In genomic region chr9:63138481-63138967, GRCm38 (mm10) we compare ENCODE assay signal across 9 mouse cellular contexts. TPM values are rescaled to one million over a fixed set of nuclear protein-coding genes. Genes with fewer than 3 reads are reported as not detected.
DNase-seq lines count a peak whose midpoint lies in the region; ATAC-seq and TF ChIP-seq lines count a peak whose summit lies in the region.
"Had no signal": no experiment of that assay in that cellular context is flagged by ENCODE, and none has a peak within 500 bp of the region (broad histone marks: within the 10 kb centered on the region; RNA-seq: fewer than 3 reads in every experiment).

No protein-coding gene starts in this region.

- peak overlapping the region; percentile 17; the same call in 1 of the 2 replicates for H3K4me2 ChIP-seq in lung, postnatal 0 days (replicated peaks; ENCODE audit: low read depth, low read length)
- H3K4me2 ChIP-seq in forebrain, embryonic 12.5 days = peak overlapping the region; percentile 44
- H3K4me2 ChIP-seq in limb, embryonic 11.5 days (ENCODE audit: low read depth, severe bottlenecking) = peak overlapping the region; percentile 45

- 0 out of 2 replicates have a peak overlapping the region, but pooled peaks have one; percentile 5 for H3K4me3 ChIP-seq in lung, postnatal 0 days (ENCODE audit: low read depth, low read length)
- H3K4me3 ChIP-seq in forebrain, embryonic 12.5 days (replicated peaks) = peak overlapping the region; percentile 27
- H3K4me3 ChIP-seq in limb, embryonic 11.5 days (ENCODE audit: low read depth, low read length) = peak overlapping the region; percentile 16

- ATAC-seq in lung, postnatal 0 days = peak; percentile 52
- 0 out of 2 replicates have a peak, but pooled peaks have one; percentile 18 for ATAC-seq in forebrain, embryonic 12.5 days (ENCODE audit: low FRiP score)
- ATAC-seq in limb, embryonic 11.5 days (ENCODE audit: insufficient number of reproducible peaks, low FRiP score, low TSS enrichment, low read depth) = no peak
- ATAC-seq in inflammation-experienced regulatory T-cells, adult 6 months = no peak

- 0 out of 2 replicates have a peak, but pooled peaks cover 4% of the 10 kb centered on the region for H3K4me1 ChIP-seq in lung, postnatal 0 days (ENCODE audit: insufficient read depth, low read depth, low read length)
- H3K4me1 ChIP-seq in forebrain, embryonic 12.5 days = peaks cover 56% of the 10 kb centered on the region
- peaks cover 9% of the 10 kb centered on the region for H3K4me1 ChIP-seq in limb, embryonic 11.5 days (ENCODE audit: control insufficient read depth, insufficient read depth, low read length)

- TF ChIP-seq CTCF in lung, postnatal 0 days (IDR thresholded peaks at IDR 0.05) = no peak

- TF ChIP-seq EP300 in lung, postnatal 0 days (IDR thresholded peaks at IDR 0.05) = no peak

- H3K9me3 ChIP-seq in lung, postnatal 0 days (ENCODE audit: low read length) = no peaks in the 10 kb centered on the region
- H3K9me3 ChIP-seq in forebrain, embryonic 12.5 days = no peaks in the 10 kb centered on the region
- no peaks in the 10 kb centered on the region for H3K9me3 ChIP-seq in limb, embryonic 11.5 days (ENCODE audit: control insufficient read depth, low read length)

- H3K27me3 ChIP-seq in lung, postnatal 0 days (replicated peaks; ENCODE audit: insufficient read depth, low read length) = peaks cover 92% of the 10 kb centered on the region
- H3K27me3 ChIP-seq in forebrain, embryonic 12.5 days = peaks cover 98% of the 10 kb centered on the region
- H3K27me3 ChIP-seq in limb, embryonic 11.5 days (ENCODE audit: control insufficient read depth, insufficient read depth, low read length) = peaks cover 92% of the 10 kb centered on the region

- DNase-seq in lung, postnatal 0 days (ENCODE audit: low spot score) = peak; percentile 39
- no peak for DNase-seq in lung, postnatal 14 days
- peak; percentile 72 for DNase-seq in limb, embryonic 11.5 days (ENCODE audit: low spot score)
- peak; percentile 57 for DNase-seq in retina, embryonic 14.5 days (ENCODE audit: low spot score)
- DNase-seq in spleen, adult 18-20 months = no peak
- DNase-seq in natural killer cell, adult 2 months (ENCODE audit: low spot score in 2 of 2) = no peak

- H3K9ac ChIP-seq in lung, postnatal 0 days (replicated peaks; ENCODE audit: low read depth) = no peak overlapping the region
- no peak overlapping the region for H3K9ac ChIP-seq in forebrain, embryonic 12.5 days
- no peak overlapping the region for H3K9ac ChIP-seq in limb, embryonic 11.5 days (ENCODE audit: low read length)

- WGBS in lung, postnatal 0 days = 1% methylated on average over 27 of the region's 31 CpGs
- WGBS in forebrain, embryonic 12.5 days = under 1% methylated on average over 31 of the region's 31 CpGs
- WGBS in limb, embryonic 11.5 days = under 1% methylated on average over 31 of the region's 31 CpGs

- no peak overlapping the region for H3K27ac ChIP-seq in lung, postnatal 0 days (ENCODE audit: low read length)
- no peak overlapping the region for H3K27ac ChIP-seq in forebrain, embryonic 12.5 days
- no peak overlapping the region for H3K27ac ChIP-seq in limb, embryonic 11.5 days (replicated peaks; ENCODE audit: low read depth, low read length)

- H3K36me3 ChIP-seq in lung, postnatal 0 days (ENCODE audit: insufficient read depth, low read length) = no peaks in the 10 kb centered on the region
- H3K36me3 ChIP-seq in forebrain, embryonic 12.5 days (replicated peaks) = no peaks in the 10 kb centered on the region
- no peaks in the 10 kb centered on the region for H3K36me3 ChIP-seq in limb, embryonic 11.5 days (ENCODE audit: control insufficient read depth, insufficient read depth, low read length)

RNA-seq across cellular contexts. Expression of gene Skor1, which starts 10.2 kb away (rescaled TPM):
- polyA plus RNA-seq in lung, postnatal 0 days (2015; fragmentation: Nextera tagmentation; extraction: Ambion mirVana) = 0.04 TPM in 1 of 2 replicates, not detected in the other
- 0.61 and 0.88 TPM in 2 replicates for polyA plus RNA-seq in forebrain, embryonic 12.5 days (2016; fragmentation: Nextera tagmentation; extraction: Ambion mirVana)
- polyA plus RNA-seq in limb, embryonic 11.5 days (2014; fragmentation: Nextera tagmentation; extraction: Ambion mirVana) = 0.12 TPM in 1 of 2 replicates, not detected in the other
- polyA plus RNA-seq in inflammation-experienced regulatory T-cells, adult 6 months (2017; shearing (Covaris generic)) = not detected
- polyA plus RNA-seq: large intestine, adult 2 months had no signal

Comparison
In these comparisons a context has a peak if more than half of its experiments do, and no peak if none do; other contexts are left out.
1. DNase-seq: peak in lung, postnatal 0 days (single experiment), limb, embryonic 11.5 days (single experiment) and retina, embryonic 14.5 days (single experiment); none in lung, postnatal 14 days (single experiment), spleen, adult 18-20 months (0 of 2) and natural killer cell, adult 2 months (0 of 2).
2. ATAC-seq: peak in lung, postnatal 0 days (single experiment) and forebrain, embryonic 12.5 days (single experiment); none in limb, embryonic 11.5 days (single experiment) and inflammation-experienced regulatory T-cells, adult 6 months (single experiment).
3. Peak in every context shown above with its lines, with median percentiles within 50 percentile points of each other: H3K4me2 ChIP-seq and H3K4me3 ChIP-seq.